Mouse (Mus musculus): ENCODE measurements at regions not wholly inside any gene's neighbourhood (a gene's known extent, or its start where the extent isn't known, plus 50 kb on each side); places are given as distances from the start of the nearest gene placed in this dataset.

DNA sequence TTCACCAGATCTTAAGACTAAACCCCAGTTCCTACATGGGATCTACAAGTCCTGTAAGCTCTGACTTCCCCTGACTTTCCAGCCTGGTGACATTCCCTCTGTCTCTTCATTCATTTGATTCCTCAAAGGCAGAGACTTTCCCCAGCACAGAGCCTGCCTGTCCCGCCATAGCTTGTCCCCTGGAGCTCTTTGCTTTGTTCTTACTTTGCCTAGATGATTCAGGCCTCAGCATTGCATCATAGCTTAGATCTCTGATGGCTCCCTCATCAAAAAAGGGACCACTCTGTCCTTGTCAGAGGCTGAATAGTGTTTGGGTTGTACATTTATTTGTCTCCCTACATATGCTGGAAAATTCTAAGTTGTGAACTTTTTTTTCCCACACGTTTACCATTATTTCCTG, 57.6 kb upstream of the Exoc6 start:
- no peak for DNase-seq (ENCODE audit: low read depth, low spot score)

DNA sequence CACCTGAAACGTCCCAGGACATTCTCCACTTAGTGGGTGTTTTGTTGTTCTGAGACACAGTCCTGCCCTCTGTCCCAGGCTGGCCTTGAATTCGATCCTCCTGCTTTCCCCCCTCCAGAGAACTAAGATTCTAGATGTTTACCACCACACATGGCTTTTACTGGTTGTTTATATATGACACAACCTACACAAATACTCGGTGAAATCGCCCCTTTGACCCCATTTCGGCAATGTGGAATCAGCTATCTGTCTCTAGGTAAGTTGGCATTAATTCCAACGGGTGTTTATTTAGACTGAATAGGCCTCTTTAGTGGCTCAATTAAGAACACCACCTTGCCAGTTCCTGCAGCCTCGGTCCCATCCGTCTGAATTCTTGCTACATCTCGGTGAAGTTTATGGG, 56.8 kb upstream of the Exoc6 start:
- no peak for DNase-seq (ENCODE audit: low read depth, low spot score)

GRCm38 (mm10) chr19:37493921-37494485, 56.2 kb upstream of the Exoc6 start:
- peak; percentile 31 for DNase-seq (ENCODE audit: low read depth, low spot score)

- no peak for DNase-seq (ENCODE audit: low read depth, low spot score)
Observed at GRCm38 (mm10) chr19:37494806-37495205, 55.4 kb upstream of the Exoc6 start.

GRCm38 (mm10) chr19:37495319-37496270, 54.6 kb upstream of the Exoc6 start:
- no peak for DNase-seq (ENCODE audit: low read depth, low spot score)

- DNase-seq (ENCODE audit: low read depth, low spot score) = no peak
Observed at GRCm38 (mm10) chr19:37496759-37497158, 53.5 kb upstream of the Exoc6 start.

DNA sequence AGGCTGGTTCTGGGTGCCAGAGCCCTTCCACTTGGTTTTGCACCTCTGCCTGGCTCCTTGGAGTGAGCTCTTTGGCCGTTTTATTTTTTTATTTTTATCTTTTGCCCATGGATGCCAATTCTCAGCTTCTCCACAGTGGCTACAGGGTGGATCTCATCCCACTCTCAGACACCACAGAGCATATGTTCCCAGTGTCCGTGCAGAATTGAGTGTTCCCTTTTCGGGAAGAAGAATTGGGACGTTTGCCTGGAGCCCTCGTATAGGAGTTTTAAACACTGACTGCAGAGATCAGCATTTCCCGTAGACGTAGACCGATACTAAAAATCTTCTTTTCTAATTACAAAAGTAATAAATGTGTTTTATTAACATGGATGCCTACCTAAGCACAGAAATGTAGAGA, 53.1 kb upstream of the Exoc6 start:
- DNase-seq (ENCODE audit: low read depth, low spot score) = no peak

DNA sequence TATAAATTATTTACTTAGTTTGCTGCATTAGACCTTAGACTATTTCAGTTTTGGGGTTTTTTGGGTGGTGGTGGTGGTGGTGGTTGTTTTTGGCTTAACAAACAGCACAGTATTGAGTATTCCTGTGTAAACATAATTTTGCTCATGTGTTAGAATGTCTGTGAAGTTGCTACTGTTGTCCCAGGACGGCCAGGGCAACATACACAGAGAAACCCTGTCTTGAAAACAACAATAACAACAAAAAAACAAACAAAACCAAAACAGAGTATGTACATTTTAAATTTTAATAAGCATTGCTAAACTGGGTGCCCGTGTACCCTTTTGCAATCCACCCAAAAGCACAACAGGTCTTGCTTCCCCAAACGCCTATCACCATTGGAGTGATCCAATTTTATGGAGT, 51.8 kb upstream of the Exoc6 start:
- DNase-seq (ENCODE audit: low read depth, low spot score) = no peak

Measured in mesoderm, embryonic 11.5 days (tissue).